Mouse (Mus musculus): ENCODE results near the gene Mfsd4b3. TPM values are rescaled to one million over a fixed set of nuclear protein-coding genes. Genes with fewer than 3 reads are reported as not detected.
A peak's percentile ranks its signal among the peaks of the same experiment; 100 is the strongest.
"Not testable (repeated sequence)": the region's sequence is repeated elsewhere in the genome, so short reads cannot be mapped to it uniquely, and the experiment has no call there.

The Mfsd4b3 gene
- total RNA-seq, 2 experiments from 2014 or later, result 3.6 to 5.1 TPM

DNA sequence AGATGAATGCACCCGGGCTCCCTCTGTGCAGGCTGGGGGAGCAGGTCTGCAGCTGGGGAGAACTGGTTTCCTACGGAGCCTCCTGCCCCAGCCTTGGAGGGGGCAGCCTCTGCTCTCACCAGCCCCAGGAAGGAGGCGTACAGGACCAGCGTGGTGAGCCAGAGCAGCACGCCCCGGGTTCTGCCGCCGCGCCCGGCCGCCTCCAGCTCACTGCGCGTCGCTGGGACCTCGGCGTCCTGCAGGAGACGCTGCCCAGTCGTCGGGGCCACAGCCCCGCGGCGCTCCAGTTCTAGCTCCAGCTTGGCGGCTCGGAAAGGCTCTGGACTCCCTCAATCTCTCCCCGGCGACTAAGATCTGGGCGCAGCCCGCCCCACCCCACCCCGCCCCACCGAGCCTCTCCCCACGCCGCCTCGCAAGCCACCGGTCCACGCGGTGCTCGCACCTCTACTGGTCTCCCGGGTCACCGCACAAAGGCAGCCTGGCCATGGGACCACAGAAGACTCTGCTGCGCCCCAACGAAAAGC is 33.3 kb downstream of the Mfsd4b3 start, which contains the start of gene Mfsd4b2:
Mfsd4b2 (minus strand) TSS at position 308 of the 524 bp plus-strand sequence.
- peak; percentile 3 for DNase-seq (ENCODE audit: low spot score)

DNA sequence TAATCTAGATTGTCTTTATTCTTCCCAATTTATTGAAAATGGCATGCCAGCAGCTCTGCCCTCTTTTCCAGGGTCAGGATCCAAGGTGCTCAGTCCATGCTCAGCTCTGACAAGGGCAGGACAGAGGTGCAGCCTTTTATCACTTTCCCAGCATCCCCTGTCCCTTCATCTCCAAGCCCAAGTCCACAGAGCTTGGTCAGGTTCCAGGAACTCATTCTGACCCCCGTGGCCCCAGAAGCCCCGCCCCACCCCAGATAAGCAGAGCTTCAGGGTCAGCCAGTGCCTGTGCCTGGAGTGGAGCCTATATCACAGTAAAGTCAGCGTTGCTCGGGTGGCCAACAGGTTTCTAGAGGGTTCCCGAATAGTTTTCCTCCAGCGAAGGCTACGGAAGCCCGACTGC is 35.4 kb downstream of the Mfsd4b3 start:
- not testable (repeated sequence) for DNase-seq (ENCODE audit: low spot score)

- DNase-seq (ENCODE audit: low spot score), result no peak
Observed at GRCm38 (mm10) chr10:39912616-39913015, 47.3 kb downstream of the Mfsd4b3 start.

GRCm38 (mm10) chr10:39908768-39909441 is 51.0 kb downstream of the Mfsd4b3 start:
- DNase-seq (ENCODE audit: low spot score), result no peak

DNA sequence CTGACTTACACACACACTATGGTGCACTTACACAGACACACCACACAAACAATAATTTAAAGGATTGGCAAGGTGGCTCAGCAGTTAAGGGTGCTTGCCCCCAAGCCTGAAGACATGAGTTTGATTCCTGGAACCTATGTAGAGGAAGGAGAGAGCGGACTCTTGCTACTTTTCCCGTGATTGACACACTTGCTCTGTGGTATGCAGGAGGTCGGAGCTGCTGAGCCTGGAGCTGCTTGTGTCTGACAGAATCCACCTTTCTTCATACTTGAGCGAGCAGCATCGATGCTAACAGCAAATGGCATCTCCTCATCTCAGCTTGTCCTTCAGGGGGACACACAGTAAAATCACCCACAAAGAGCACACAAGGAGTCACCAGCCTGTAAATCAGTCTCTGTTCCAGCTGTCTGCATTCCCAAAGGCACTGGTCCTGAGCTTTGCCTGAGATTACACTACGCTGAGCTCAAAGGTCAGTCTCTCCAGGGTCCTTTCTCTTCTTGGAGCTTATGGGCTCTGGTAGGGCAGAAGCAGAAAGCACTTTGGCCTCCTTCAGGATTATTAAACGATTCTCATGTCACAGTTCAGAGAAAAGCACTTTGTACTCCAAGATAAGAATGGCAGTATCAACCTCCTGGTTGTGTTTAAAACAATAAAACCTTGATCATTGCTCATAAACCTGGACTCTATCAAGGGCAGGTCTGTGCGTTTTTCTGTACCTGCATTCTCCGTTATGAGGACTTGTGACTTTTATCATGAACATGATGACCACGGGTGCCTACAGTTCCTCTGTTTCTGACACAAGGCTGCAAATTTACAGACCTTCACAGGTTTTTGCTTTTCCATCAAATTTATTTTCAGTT is 52.9 kb downstream of the Mfsd4b3 start:
- DNase-seq (ENCODE audit: low spot score), result no peak

DNA sequence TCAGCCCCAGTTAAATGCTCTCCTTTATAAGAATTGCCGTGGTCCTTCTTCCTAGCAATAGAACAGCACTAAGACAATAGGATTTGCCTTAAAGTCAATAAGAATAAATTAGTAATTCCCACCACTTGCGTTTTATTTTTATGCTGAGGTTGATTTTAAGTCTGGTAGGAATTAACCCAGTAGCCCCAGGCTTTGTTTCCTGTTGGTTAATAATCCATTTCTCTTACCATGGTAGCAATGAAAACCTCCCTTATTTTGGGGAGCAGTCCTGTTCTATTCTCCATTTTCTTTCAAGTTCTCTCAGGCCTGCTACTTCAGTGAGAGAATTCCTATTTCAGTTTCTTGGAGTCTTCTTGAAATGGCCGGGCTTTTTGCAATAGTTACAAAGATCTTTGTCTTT is 55.8 kb downstream of the Mfsd4b3 start:
- DNase-seq (ENCODE audit: low spot score), result no peak

DNA sequence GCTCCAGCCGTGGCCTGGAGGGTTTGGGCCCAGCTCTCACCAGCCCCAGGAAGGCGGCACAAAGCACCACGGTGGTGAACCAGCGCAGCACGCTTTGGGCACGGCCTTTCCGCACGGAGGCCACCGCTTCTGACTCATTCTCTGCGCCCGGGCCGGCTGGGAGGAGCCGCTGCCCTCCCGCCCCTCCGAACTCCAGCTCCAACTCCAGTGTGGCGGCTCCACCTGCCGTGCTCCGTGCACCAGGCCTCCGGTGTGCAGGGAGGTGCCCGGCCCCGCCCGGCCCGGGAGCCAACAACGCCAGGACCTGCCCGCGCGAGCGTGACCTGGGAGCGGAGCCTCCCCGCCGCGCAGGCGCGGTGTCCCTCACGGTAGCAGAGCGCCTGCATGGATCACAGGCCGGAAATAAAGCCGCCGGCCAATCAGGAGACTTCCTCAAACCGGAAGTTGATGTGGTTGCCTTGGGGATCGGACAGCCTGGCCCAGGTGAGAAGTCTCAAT is 61.0 kb downstream of the Mfsd4b3 start, which contains the start of gene Mfsd4b4:
Mfsd4b4 (minus strand) TSS at position 365 of the 498 bp plus-strand sequence.
- peak; percentile 84 for DNase-seq (ENCODE audit: low spot score)

Other genes starting within 250 kb of the Mfsd4b3 start
- gene Rev3l, start 228.0 kb downstream of the Mfsd4b3 start, total RNA-seq (2021), result 10 to 100 TPM; 17.3 to 19.3 TPM
- gene Mfsd4b4, start 60.9 kb downstream of the Mfsd4b3 start, total RNA-seq (2021), result 1 to 10 TPM; 2.5 to 2.8 TPM
- gene Mfsd4b2, start 33.2 kb downstream of the Mfsd4b3 start, total RNA-seq (2021), result under 1 TPM; 0.16 to 0.19 TPM
- gene Mfsd4b5, start 26.5 kb upstream of the Mfsd4b3 start, total RNA-seq (2021), result under 1 TPM; 0.36 to 0.62 TPM
- 1 to 10 TPM; 2.0 to 2.2 TPM for gene Mfsd4b1, start 65.1 kb upstream of the Mfsd4b3 start, total RNA-seq (2021)
- gene Slc16a10, start 182.1 kb upstream of the Mfsd4b3 start, total RNA-seq (2021), result 10 to 100 TPM; 44.1 to 46.2 TPM

Measured in gastrocnemius, adult 18-20 months (tissue).